14 mouse cellular contexts compared by ENCODE assay signal in genomic region chr13:63778925-63779324, GRCm38 (mm10).
"Had no signal": no experiment of that assay in that cellular context is flagged by ENCODE, and none has a peak within 500 bp of the region (broad histone marks: within the 10 kb centered on the region; RNA-seq: fewer than 3 reads in every experiment).

No protein-coding gene starts in this region.

- H3K4me1 ChIP-seq: liver, embryonic 13.5 days; liver, embryonic 15.5 days; megakaryocyte, embryonic 14.5 days; midbrain, embryonic 13.5 days; midbrain, embryonic 15.5 days; neural tube, embryonic 12.5 days had no signal

- H3K9me3 ChIP-seq: liver, embryonic 13.5 days; liver, embryonic 15.5 days; midbrain, embryonic 13.5 days; midbrain, embryonic 15.5 days; neural tube, embryonic 12.5 days; stomach, embryonic 15.5 days had no signal

- ATAC-seq: liver, postnatal 0 days had no signal

- H3K4me3 ChIP-seq: liver, embryonic 13.5 days; liver, embryonic 15.5 days; megakaryocyte, embryonic 14.5 days; midbrain, embryonic 13.5 days; midbrain, embryonic 15.5 days; neural tube, embryonic 12.5 days; stomach, embryonic 15.5 days had no signal

- H3K36me3 ChIP-seq: liver, embryonic 13.5 days; liver, embryonic 15.5 days; midbrain, embryonic 13.5 days; midbrain, embryonic 15.5 days; neural tube, embryonic 12.5 days; stomach, embryonic 15.5 days had no signal

- H3K27me3 ChIP-seq: liver, embryonic 13.5 days; liver, embryonic 15.5 days; megakaryocyte, embryonic 14.5 days; midbrain, embryonic 15.5 days; neural tube, embryonic 12.5 days; stomach, embryonic 15.5 days had no signal

- H3K4me2 ChIP-seq: liver, embryonic 13.5 days; liver, embryonic 15.5 days; midbrain, embryonic 11.5 days; midbrain, embryonic 13.5 days; midbrain, embryonic 15.5 days; neural tube, embryonic 12.5 days; stomach, embryonic 15.5 days had no signal

- DNase-seq: liver, embryonic 13.5 days; liver, postnatal 0 days; thymus, adult 2 months; thymus, postnatal 25 days; thymus, postnatal 4 days had no signal

- H3K9ac ChIP-seq: liver, embryonic 13.5 days; liver, embryonic 15.5 days; liver, postnatal 0 days; midbrain, embryonic 13.5 days; midbrain, embryonic 15.5 days; neural tube, embryonic 12.5 days; stomach, embryonic 15.5 days had no signal

- H3K27ac ChIP-seq: liver, embryonic 13.5 days; liver, embryonic 15.5 days; macrophage; midbrain, embryonic 15.5 days; neural tube, embryonic 12.5 days; stomach, postnatal 0 days had no signal
